Mouse (Mus musculus): ENCODE results near the gene Slc25a40.

- TF ChIP-seq CTCF (IDR thresholded peaks at IDR 0.05; ENCODE audit: extremely low read depth, insufficient read depth, low read length) (no peak), POLR2A (IDR thresholded peaks at IDR 0.05; ENCODE audit: extremely low read depth, insufficient read depth, low read length) (no peak)
Measured at GRCm38 (mm10) chr5:8425899-8426298, 3.2 kb downstream of the Slc25a40 start.
